Mouse (Mus musculus) stomach, postnatal 0 days (tissue): ENCODE measurements around the gene Pde4c. TPM values are rescaled to one million over a fixed set of nuclear protein-coding genes. Genes with fewer than 3 reads are reported as not detected.

Source experiments
- ATAC-seq: fragments of 200-750 bp; cut with Nextera tagmentation; 2 replicates; pipeline ENCODE4 v1.8.0; 2017; ENCODE audit not compliant: low FRiP score, low TSS enrichment
- DNase-seq: peaks from one replicate; pipeline ENCODE4 v3.0.0-alpha.2; 2016; ENCODE audit warnings: low spot score
- H3K27ac ChIP-seq: fragments of 300-500 bp; sonication (generic); replicated peaks from 2 replicates; pipeline ENCODE4 v1.5.1; 2014; ENCODE audit warnings: mild to moderate bottlenecking, control low read depth
- H3K27me3 ChIP-seq: fragments of 300-500 bp; sonication (generic); 2 replicates; pipeline ENCODE4 v1.6.1; 2014; ENCODE audit warnings: low read length; ENCODE audit not compliant: control insufficient read depth, insufficient read depth
- H3K36me3 ChIP-seq: fragments of 300-500 bp; sonication (generic); 2 replicates; pipeline ENCODE4 v1.6.1; 2014; ENCODE audit warnings: low read length, mixed read lengths; ENCODE audit not compliant: control insufficient read depth, insufficient read depth
- H3K4me1 ChIP-seq: fragments of 300-500 bp; sonication (generic); replicated peaks from 2 replicates; pipeline ENCODE4 v1.6.1; 2014; ENCODE audit warnings: antibody characterized with exemption; ENCODE audit not compliant: control insufficient read depth, insufficient read depth
- H3K4me2 ChIP-seq: fragments of 300-500 bp; sonication (generic); replicated peaks from 2 replicates; pipeline ENCODE4 v1.6.1; 2014; ENCODE audit warnings: low read depth, mild to moderate bottlenecking, control low read depth, moderate library complexity
- H3K4me3 ChIP-seq: fragments of 300-500 bp; sonication (generic); 2 replicates; pipeline ENCODE4 v1.5.1; 2014; ENCODE audit warnings: low read depth, low read length, control low read depth
- H3K9ac ChIP-seq: fragments of 300-500 bp; sonication (generic); 2 replicates; pipeline ENCODE4 v1.6.1; 2014; ENCODE audit warnings: mild to moderate bottlenecking, low read length, control low read depth, mixed read lengths
- H3K9me3 ChIP-seq: fragments of 300-500 bp; sonication (generic); 2 replicates; pipeline ENCODE4 v1.6.1; 2016; ENCODE audit warnings: low read length; ENCODE audit not compliant: control insufficient read depth
- CTCF ChIP-seq: IDR thresholded peaks from 2 replicates; pipeline ENCODE4 v1.5.1; 2016; ENCODE audit warnings: antibody characterized with exemption, low read depth, mild to moderate bottlenecking, moderate library complexity
- EP300 ChIP-seq: optimal IDR thresholded peaks from 2 replicates; pipeline ENCODE3; 2016; ENCODE audit warnings: antibody characterized with exemption
- WGBS: fragments of 180-500 bp; shearing (Covaris S2); extraction: QIAGEN DNeasy Blood & Tissue Kit; methylation state at CpG from one replicate; pipeline ENCODE4 v1.1.7; 2014; 5-methylcytosine and 5-hydroxymethylcytosine counted together
- polyA plus RNA-seq: library from polyadenylated mRNA; unstranded; fragments of >200 nt; fragmentation: Nextera tagmentation; extraction: Ambion mirVana; gene quantifications from 2 replicates; pipeline ENCODE4 v1.2.1, GENCODE M21; 2015

The Pde4c gene
- polyA plus RNA-seq, result 0.27 and 0.35 TPM in 2 replicates

- 41% methylated on average over 7 of the region's 7 CpGs for WGBS
- Histone ChIP-seq H3K4me1 (no peaks in the 10 kb centered on the region), H3K4me2 (no peak within 1 kb of the TSS), H3K27ac (no peak within 1 kb of the TSS), H3K27me3 (no peaks in the 10 kb centered on the region), H3K36me3 (no peaks in the 10 kb centered on the region), H3K9ac (no peak within 1 kb of the TSS), H3K4me3 (no peak within 1 kb of the TSS), H3K9me3 (no peaks in the 10 kb centered on the region)
- TF ChIP-seq EP300, result no peak
- TF ChIP-seq CTCF, result no peak
- DNase-seq (no peak), ATAC-seq (no peak)
These were observed at the start of gene Pde4c for GRCm38 (mm10) chr8:70723486-70724210. TSS of gene Pde4c (plus strand) at chr8:70723720.

- ATAC-seq (no peak), DNase-seq (no peak)
- 63% methylated on average over 3 of the region's 3 CpGs for WGBS
- Histone ChIP-seq H3K4me1 (peaks cover 5% of the 10 kb centered on the region; the same call in 1 of the 2 replicates), H3K4me3 (peak overlapping the region; percentile 66; the same call in 1 of the 2 replicates), H3K27ac (peak overlapping the region; percentile 96), H3K36me3 (0 out of 2 replicates have a peak, but pooled peaks cover 3% of the 10 kb centered on the region), H3K9me3 (no peaks in the 10 kb centered on the region), H3K27me3 (no peaks in the 10 kb centered on the region), H3K4me2 (peak overlapping the region; percentile 59), H3K9ac (peak overlapping the region; percentile 75)
- TF ChIP-seq EP300 (no peak), CTCF (no peak)
These were observed 49.4 kb upstream of the Pde4c start for GRCm38 (mm10) chr8:70674109-70674508.

- H3K4me3 ChIP-seq, result no peak overlapping the region
- 0 out of 2 replicates have a peak overlapping the region, but pooled peaks have one; percentile 13 for H3K9ac ChIP-seq
- ATAC-seq (no peak), DNase-seq (no peak)
- no peak overlapping the region for H3K4me2 ChIP-seq
- no peaks in the 10 kb centered on the region for H3K27me3 ChIP-seq
- no peak for TF ChIP-seq CTCF
- TF ChIP-seq EP300, result no peak
- 0 out of 2 replicates have a peak, but pooled peaks cover 3% of the 10 kb centered on the region for H3K36me3 ChIP-seq
- 60% methylated on average over 4 of the region's 4 CpGs for WGBS
- no peaks in the 10 kb centered on the region for H3K9me3 ChIP-seq
- peaks cover 5% of the 10 kb centered on the region; the same call in 1 of the 2 replicates for H3K4me1 ChIP-seq
- H3K27ac ChIP-seq, result peak overlapping the region; percentile 96
These were observed 48.8 kb upstream of the Pde4c start for GRCm38 (mm10) chr8:70674716-70675115.

- Histone ChIP-seq H3K27ac (peak overlapping the region; percentile 96), H3K9ac (no peak overlapping the region), H3K4me1 (peaks cover 5% of the 10 kb centered on the region; the same call in 1 of the 2 replicates), H3K4me3 (no peak overlapping the region), H3K36me3 (0 out of 2 replicates have a peak, but pooled peaks cover 3% of the 10 kb centered on the region), H3K4me2 (no peak overlapping the region), H3K27me3 (no peaks in the 10 kb centered on the region), H3K9me3 (no peaks in the 10 kb centered on the region)
- DNase-seq (no peak), ATAC-seq (no peak)
- no peak for TF ChIP-seq CTCF
- no peak for TF ChIP-seq EP300
- WGBS, result 80% methylated on average over 1 of the region's 1 CpGs
These were observed 48.2 kb upstream of the Pde4c start for GRCm38 (mm10) chr8:70675336-70675735.

DNA sequence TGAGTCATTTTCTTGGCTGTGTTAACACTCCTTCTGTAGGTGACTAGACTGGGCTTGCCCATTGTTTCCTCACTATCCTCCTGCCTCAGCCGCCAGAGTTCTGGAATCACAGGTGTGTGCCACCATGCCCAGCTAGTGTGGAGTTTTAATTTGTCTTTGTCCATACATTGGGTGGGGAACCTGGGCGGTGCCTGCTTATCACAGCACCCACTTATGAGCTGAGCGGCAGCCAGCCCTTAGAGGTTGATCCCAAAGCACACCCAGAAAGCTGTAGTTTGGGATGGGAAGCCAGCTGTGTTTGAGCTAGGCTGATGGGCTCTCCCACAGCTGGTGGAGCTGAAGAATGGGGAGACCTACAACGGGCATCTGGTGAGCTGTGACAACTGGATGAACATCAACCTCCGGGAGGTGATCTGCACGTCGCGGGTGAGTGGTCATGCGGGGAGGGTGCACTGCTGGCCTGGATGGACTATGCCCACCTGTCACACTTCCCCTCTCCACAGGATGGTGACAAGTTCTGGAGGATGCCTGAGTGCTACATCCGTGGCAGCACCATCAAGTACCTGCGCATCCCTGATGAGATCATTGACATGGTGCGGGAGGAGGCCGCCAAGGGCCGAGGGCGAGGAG is 46.0 kb upstream of the Pde4c start:
- no peak overlapping the region for H3K4me3 ChIP-seq

More for the DNA sequence above, 46.0 kb upstream of the Pde4c start:
- no peaks in the 10 kb centered on the region for H3K27me3 ChIP-seq
- DNase-seq (no peak), ATAC-seq (no peak)
- H3K36me3 ChIP-seq, result 0 out of 2 replicates have a peak, but pooled peaks cover 3% of the 10 kb centered on the region
- no peak overlapping the region for H3K27ac ChIP-seq
- H3K4me2 ChIP-seq, result no peak overlapping the region
- H3K9me3 ChIP-seq, result no peaks in the 10 kb centered on the region
- TF ChIP-seq EP300, result no peak
- TF ChIP-seq CTCF, result no peak
- H3K4me1 ChIP-seq, result peaks cover 7% of the 10 kb centered on the region
- H3K9ac ChIP-seq, result no peak overlapping the region
- WGBS, result 91% methylated on average over 15 of the region's 15 CpGs
